Mouse (Mus musculus): Measurements from ENCODE around the gene Nuf2. TPM values are rescaled to one million over a fixed set of nuclear protein-coding genes. Genes with fewer than 3 reads are reported as not detected.

Nuf2 gene
- polyA plus RNA-seq, 1 experiment from 2014 or later = 100 TPM

Other genes with a start within 250 kb of the Nuf2 start
- 2.1 and 3.8 TPM in 2 replicates for gene Rgs5, start 124.0 kb upstream of the Nuf2 start, polyA plus RNA-seq (2014; fragmentation: Nextera tagmentation; extraction: Ambion mirVana)
- gene Rgs4, start 216.2 kb upstream of the Nuf2 start, polyA plus RNA-seq (2014; fragmentation: Nextera tagmentation; extraction: Ambion mirVana) = 24.0 and 29.7 TPM in 2 replicates